Mouse (Mus musculus): ENCODE data around the gene Gm47283. TPM values are rescaled to one million over a fixed set of nuclear protein-coding genes. Genes with fewer than 3 reads are reported as not detected.
"Not testable (repeated sequence)": the region's sequence is repeated elsewhere in the genome, so short reads cannot be mapped to it uniquely, and the experiment has no call there.

Gene Gm47283
- total RNA-seq (2015) (not detected in 2 replicates), total RNA-seq (2017) (not detected in 2 replicates)

DNA sequence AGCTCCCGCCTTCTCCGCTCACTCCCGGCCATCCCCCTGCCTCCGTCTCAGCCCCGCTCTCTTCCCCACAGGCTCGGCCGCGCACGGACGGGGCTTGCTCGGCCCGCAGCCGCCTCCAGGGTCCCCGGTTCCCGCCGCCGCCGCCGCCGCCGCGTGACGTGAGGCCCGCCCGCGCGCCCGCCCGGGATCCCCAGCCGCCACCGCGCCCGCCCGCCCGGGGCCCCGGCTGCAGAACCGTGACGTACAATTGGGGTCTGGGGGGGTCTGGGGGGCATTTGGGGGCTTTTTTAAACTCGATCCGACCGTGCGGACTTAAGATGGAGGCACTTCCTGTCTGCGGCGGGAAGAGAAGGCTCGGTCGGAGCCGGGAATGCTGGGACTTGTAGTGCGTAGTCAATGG is at the start of gene Gm47283:
Gm47283 (plus strand) TSS at position 301 of the 400 bp plus-strand sequence.
- not testable (repeated sequence) for ATAC-seq (replicated peaks; ENCODE audit: poor library complexity)

DNA sequence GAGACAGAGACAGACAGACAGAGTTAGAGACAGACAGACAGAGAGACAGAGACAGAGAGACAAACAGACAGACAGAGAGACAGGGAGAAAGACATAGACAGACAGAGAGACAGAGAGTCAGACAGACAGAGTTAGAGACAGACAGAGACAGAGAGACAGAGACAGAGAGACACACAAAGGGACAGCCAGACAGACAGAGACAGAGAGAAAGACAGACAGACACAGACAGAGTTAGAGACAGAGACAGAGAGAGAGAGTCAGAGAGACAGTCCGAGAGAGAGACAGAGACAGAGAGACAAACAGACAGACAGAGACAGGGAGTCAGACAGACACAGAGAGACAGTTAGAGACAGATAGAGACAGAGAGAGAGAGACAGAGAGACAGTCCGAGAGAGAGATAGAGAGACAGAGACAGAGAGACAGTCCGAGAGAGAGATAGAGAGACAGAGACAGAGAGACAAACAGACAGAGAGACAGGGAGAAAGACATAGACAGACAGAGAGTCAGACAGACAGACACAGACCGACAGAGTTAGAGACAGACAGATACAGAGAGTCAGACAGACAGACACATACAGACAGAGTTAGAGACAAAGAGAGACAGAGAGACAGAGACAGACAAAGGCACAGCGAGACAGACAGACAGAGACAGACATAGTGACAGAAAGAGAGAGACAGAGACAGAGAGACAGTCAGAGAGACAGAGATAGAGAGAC is 49.2 kb upstream of the Gm47283 start:
- ATAC-seq (replicated peaks; ENCODE audit: poor library complexity): not testable (repeated sequence)

GRCm38 (mm10) chrY:90736217-90737000 is 48.1 kb upstream of the Gm47283 start:
- not testable (repeated sequence) for ATAC-seq (replicated peaks; ENCODE audit: poor library complexity)

- ATAC-seq (replicated peaks; ENCODE audit: poor library complexity): no peak
These were observed 46.7 kb upstream of the Gm47283 start for GRCm38 (mm10) chrY:90737606-90738430.

GRCm38 (mm10) chrY:90738431-90738680 is 46.2 kb upstream of the Gm47283 start:
- ATAC-seq (replicated peaks; ENCODE audit: poor library complexity): no peak

- peak; percentile 2 for ATAC-seq (replicated peaks; ENCODE audit: poor library complexity)
These were observed 45.6 kb upstream of the Gm47283 start for GRCm38 (mm10) chrY:90738841-90739530.

- peak; percentile 9 for ATAC-seq (replicated peaks; ENCODE audit: poor library complexity)
These were observed 45.0 kb upstream of the Gm47283 start for GRCm38 (mm10) chrY:90739531-90740012.

GRCm38 (mm10) chrY:90740013-90740561 is 44.5 kb upstream of the Gm47283 start:
- ATAC-seq (replicated peaks; ENCODE audit: poor library complexity): peak; percentile 21

DNA sequence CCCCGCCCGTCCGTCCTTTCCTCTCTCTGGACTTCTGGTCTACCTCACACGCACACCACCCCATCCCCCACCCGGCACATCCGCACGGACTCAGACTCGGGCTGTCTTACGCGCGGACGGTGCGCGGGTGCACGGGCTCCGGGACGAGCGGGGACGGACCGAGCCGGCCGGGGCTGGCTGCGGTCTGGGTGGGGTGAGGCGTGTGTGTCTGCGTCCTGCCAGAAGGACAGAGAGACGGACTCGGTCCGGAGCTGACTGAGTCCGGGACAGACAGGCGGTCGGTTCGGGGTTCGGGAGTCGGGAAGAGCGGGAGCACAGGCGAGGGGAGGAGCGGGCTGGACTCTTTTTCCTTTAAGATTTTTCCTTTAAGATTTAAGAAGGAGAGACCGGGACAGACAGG is 43.5 kb upstream of the Gm47283 start:
- ATAC-seq (replicated peaks; ENCODE audit: poor library complexity): peak; percentile 4

- ATAC-seq (replicated peaks; ENCODE audit: poor library complexity): not testable (repeated sequence)
These were observed 42.9 kb upstream of the Gm47283 start for GRCm38 (mm10) chrY:90741452-90742260.

GRCm38 (mm10) chrY:90742261-90743052 is 42.1 kb upstream of the Gm47283 start:
- ATAC-seq (replicated peaks; ENCODE audit: poor library complexity): not testable (repeated sequence)

GRCm38 (mm10) chrY:90743053-90743810 is 41.3 kb upstream of the Gm47283 start:
- not testable (repeated sequence) for ATAC-seq (replicated peaks; ENCODE audit: poor library complexity)

- ATAC-seq (replicated peaks; ENCODE audit: poor library complexity): no peak
These were observed 40.7 kb upstream of the Gm47283 start for GRCm38 (mm10) chrY:90743811-90744220.

GRCm38 (mm10) chrY:90744381-90744981 is 40.1 kb upstream of the Gm47283 start:
- peak; percentile 53 for ATAC-seq (replicated peaks; ENCODE audit: poor library complexity)

DNA sequence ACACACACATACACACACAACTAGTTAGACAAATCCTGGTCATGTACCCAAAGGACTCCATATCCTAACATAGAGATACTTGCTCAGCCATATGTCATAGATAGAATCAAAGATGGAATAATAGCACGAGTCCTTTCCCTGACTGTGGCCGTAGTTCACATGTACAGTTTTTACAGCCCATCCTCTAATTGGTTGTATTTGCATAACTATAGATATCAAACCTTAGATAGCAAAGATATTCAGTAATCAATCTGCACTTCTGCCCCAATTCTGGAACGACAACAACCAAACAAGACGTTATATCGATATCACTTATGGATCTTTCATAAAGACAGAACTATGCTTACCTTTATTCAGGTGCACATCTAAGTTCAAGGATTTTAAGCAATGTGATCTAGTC is 39.3 kb upstream of the Gm47283 start:
- not testable (repeated sequence) for ATAC-seq (replicated peaks; ENCODE audit: poor library complexity)

DNA sequence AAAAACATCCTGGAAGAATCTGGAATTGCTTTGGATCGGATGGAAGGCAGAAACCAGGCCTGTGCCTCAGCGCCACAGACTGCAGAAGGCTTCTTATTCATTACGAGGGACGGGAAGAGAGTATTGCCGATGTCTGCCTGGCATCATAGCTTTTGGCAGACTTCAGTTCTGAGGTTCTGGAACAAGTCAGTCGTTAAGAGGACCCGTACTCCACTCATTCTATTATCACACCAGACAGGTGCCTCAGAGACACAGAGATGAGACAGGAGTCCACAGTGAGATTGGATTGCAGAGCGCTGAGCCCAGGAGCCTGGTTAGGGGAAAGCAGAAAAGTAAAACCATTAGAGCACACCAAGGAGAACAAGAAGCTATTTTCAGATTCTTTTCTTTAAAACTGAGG is 29.8 kb upstream of the Gm47283 start, which contains the start of gene Gm21860:
Gm21860 (minus strand) TSS at position 101 of the 400 bp plus-strand sequence.
- ATAC-seq (replicated peaks; ENCODE audit: poor library complexity): not testable (repeated sequence)

DNA sequence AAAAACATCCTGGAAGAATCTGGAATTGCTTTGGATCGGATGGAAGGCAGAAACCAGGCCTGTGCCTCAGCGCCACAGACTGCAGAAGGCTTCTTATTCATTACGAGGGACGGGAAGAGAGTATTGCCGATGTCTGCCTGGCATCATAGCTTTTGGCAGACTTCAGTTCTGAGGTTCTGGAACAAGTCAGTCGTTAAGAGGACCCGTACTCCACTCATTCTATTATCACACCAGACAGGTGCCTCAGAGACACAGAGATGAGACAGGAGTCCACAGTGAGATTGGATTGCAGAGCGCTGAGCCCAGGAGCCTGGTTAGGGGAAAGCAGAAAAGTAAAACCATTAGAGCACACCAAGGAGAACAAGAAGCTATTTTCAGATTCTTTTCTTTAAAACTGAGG is 54.5 kb downstream of the Gm47283 start, which contains the start of gene Gm21748:
Gm21748 (minus strand) TSS at position 101 of the 400 bp plus-strand sequence.
- ATAC-seq (replicated peaks; ENCODE audit: poor library complexity): not testable (repeated sequence)
